Mouse (Mus musculus) neural tube, embryonic 11.5 days (tissue): ENCODE measurements around the gene Map4k4. TPM values are rescaled to one million over a fixed set of nuclear protein-coding genes. Genes with fewer than 3 reads are reported as not detected.

Experiments
- ATAC-seq: fragments of 200-750 bp; cut with Nextera tagmentation; 2 replicates; pipeline ENCODE4 v1.8.0; 2017; ENCODE audit warnings: moderate number of reproducible peaks, mild to moderate bottlenecking, moderate TSS enrichment, moderate library complexity; ENCODE audit not compliant: insufficient read depth, low FRiP score, low TSS enrichment
- DNase-seq: peaks from one replicate; pipeline ENCODE4 v3.0.0-alpha.2; 2015; ENCODE audit warnings: low spot score
- H3K27ac ChIP-seq: fragments of 300-500 bp; sonication (generic); 2 replicates; pipeline ENCODE4 v1.5.1; 2014; ENCODE audit warnings: low read depth, mild to moderate bottlenecking, low read length
- H3K27me3 ChIP-seq: fragments of 300-500 bp; sonication (generic); 2 replicates; pipeline ENCODE4 v1.6.1; 2014; ENCODE audit warnings: mild to moderate bottlenecking, low read length, mixed read lengths; ENCODE audit not compliant: control insufficient read depth, insufficient read depth
- H3K36me3 ChIP-seq: fragments of 300-500 bp; sonication (generic); 2 replicates; pipeline ENCODE4 v1.6.1; 2014; ENCODE audit warnings: mild to moderate bottlenecking, low read length, moderate library complexity, mixed read lengths; ENCODE audit not compliant: control insufficient read depth, insufficient read depth
- H3K4me1 ChIP-seq: fragments of 300-500 bp; sonication (generic); 2 replicates; pipeline ENCODE4 v1.6.1; 2014; ENCODE audit warnings: low read length, mixed read lengths; ENCODE audit not compliant: control insufficient read depth, insufficient read depth
- H3K4me2 ChIP-seq: fragments of 300-500 bp; sonication (generic); 2 replicates; pipeline ENCODE4 v1.6.1; 2014; ENCODE audit warnings: low read depth, mild to moderate bottlenecking, moderate library complexity
- H3K4me3 ChIP-seq: fragments of 300-500 bp; sonication (generic); 2 replicates; pipeline ENCODE4 v1.5.1; 2014; ENCODE audit warnings: low read depth, low read length
- H3K9ac ChIP-seq: fragments of 300-500 bp; sonication (generic); 2 replicates; pipeline ENCODE4 v1.6.1; 2014; ENCODE audit warnings: mild to moderate bottlenecking, low read length
- H3K9me3 ChIP-seq: fragments of 300-500 bp; sonication (generic); 2 replicates; pipeline ENCODE4 v1.6.1; 2016; ENCODE audit warnings: low read length; ENCODE audit not compliant: control insufficient read depth
- WGBS: fragments of 180-500 bp; shearing (Covaris S2); extraction: QIAGEN DNeasy Blood & Tissue Kit; methylation state at CpG from one replicate; pipeline ENCODE4 v1.1.7; 2014; 5-methylcytosine and 5-hydroxymethylcytosine counted together
- polyA plus RNA-seq: library from polyadenylated mRNA; unstranded; fragments of >200 nt; fragmentation: Nextera tagmentation; extraction: Ambion mirVana; gene quantifications from 2 replicates; pipeline ENCODE4 v1.2.1, GENCODE M21; 2014

Gene Map4k4
- polyA plus RNA-seq, 1 experiment from 2014 or later: 39.4 TPM

DNA sequence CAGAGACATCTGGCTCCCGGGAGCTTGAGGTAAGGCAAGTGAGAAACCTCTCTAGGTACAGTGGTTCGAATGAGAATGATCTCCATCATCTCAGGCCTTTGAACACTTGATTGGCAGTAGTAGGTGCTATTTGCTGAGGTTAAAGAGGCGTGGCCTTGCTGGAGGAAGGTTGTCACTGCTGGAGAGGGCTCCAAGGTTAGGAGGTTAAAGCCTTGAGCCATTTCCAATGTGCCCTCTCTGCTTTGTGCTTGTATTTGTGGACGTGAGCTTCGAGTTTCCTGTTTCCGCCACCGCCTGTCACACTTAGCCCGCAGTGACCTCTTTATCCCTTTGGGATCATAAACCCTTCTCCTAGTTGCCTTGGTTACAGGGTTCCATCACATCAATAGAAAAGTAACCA, 151.4 kb downstream of the Map4k4 start:
- Histone ChIP-seq H3K4me2 (no peak overlapping the region), H3K27me3 (no peaks in the 10 kb centered on the region), H3K9ac (no peak overlapping the region), H3K4me3 (no peak overlapping the region), H3K27ac (no peak overlapping the region), H3K36me3 (no peaks in the 10 kb centered on the region), H3K4me1 (no peaks in the 10 kb centered on the region), H3K9me3 (no peaks in the 10 kb centered on the region)
- DNase-seq (no peak), ATAC-seq (no peak)
- WGBS: 62% methylated on average over 8 of the region's 8 CpGs

DNA sequence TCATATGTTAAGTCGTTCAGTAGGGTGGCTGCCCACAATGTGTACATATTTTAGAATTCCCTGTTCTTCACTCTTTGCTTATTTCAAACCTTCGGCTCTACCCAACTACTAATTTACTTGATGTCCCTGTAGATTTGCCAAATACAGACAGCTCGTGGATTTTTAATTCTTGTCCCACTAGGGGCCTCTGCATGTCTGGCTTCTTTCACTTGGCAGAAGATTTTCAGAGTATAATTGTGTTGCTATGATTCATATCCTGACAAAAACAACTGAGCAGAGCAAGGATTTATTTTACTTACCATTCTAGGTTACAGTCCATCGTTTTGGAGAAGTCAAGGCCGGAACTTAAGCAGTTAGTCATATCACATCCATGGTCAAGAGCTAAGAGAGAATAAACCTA, 152.4 kb downstream of the Map4k4 start:
- no peak for DNase-seq

DNA sequence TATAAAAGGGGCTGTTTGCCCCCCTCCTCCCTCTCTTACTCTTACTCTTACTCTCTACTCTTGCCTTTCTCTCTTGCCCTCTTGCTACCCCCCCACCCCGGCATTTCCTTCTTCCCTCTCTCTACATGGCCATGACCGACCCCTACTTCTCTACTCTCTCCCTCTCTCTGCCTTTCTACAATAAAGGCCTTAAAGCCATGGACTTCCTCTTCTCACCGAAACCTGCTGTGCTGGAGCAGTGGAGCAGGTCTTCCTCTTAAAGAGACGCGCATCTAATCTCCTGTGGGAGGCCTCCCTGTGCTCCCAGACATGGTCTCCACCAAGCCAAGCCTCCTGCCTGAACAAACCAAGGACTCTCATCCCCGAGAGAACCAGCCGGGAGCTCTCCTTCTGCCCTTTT, 154.3 kb downstream of the Map4k4 start:
- ATAC-seq (no peak), DNase-seq (no peak)
- H3K36me3 ChIP-seq: no peaks in the 10 kb centered on the region
- H3K27me3 ChIP-seq: no peaks in the 10 kb centered on the region
- WGBS: 88% methylated on average over 7 of the region's 7 CpGs
- H3K9ac ChIP-seq: no peak overlapping the region
- no peaks in the 10 kb centered on the region for H3K9me3 ChIP-seq
- H3K4me3 ChIP-seq: no peak overlapping the region
- H3K27ac ChIP-seq: no peak overlapping the region
- H3K4me2 ChIP-seq: no peak overlapping the region
- H3K4me1 ChIP-seq: no peaks in the 10 kb centered on the region

More for the DNA sequence above, 152.4 kb downstream of the Map4k4 start:
- Histone ChIP-seq H3K9me3 (no peaks in the 10 kb centered on the region), H3K36me3 (no peaks in the 10 kb centered on the region), H3K9ac (no peak overlapping the region), H3K4me3 (no peak overlapping the region), H3K27me3 (no peaks in the 10 kb centered on the region), H3K27ac (no peak overlapping the region), H3K4me2 (no peak overlapping the region), H3K4me1 (no peaks in the 10 kb centered on the region)
- ATAC-seq: no peak
- WGBS: 86% methylated on average over 5 of the region's 5 CpGs

DNA sequence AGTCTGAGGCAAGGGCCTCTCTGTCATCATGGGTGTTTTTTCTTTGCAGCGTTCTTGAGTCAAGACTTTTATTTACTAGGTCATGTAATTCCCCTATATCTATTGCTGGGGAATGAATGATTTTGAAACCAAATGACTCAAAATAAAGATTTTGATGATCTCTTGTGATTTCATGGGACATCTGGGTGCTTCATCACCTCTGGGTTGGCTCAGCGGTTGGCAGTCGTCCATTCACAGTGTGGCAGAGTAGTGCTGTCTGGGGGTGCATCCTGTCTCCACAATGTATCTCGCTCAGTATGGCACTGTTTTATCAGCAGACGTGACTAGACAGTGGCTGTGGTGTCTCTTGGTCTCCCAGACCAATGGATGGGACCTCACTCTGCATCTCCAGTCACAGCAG, 155.2 kb downstream of the Map4k4 start:
- DNase-seq (no peak), ATAC-seq (no peak)
- Histone ChIP-seq H3K9me3 (no peaks in the 10 kb centered on the region), H3K9ac (no peak overlapping the region), H3K4me3 (no peak overlapping the region), H3K36me3 (no peaks in the 10 kb centered on the region), H3K4me1 (no peaks in the 10 kb centered on the region), H3K4me2 (no peak overlapping the region), H3K27ac (no peak overlapping the region), H3K27me3 (no peaks in the 10 kb centered on the region)
- 91% methylated on average over 5 of the region's 5 CpGs for WGBS

DNA sequence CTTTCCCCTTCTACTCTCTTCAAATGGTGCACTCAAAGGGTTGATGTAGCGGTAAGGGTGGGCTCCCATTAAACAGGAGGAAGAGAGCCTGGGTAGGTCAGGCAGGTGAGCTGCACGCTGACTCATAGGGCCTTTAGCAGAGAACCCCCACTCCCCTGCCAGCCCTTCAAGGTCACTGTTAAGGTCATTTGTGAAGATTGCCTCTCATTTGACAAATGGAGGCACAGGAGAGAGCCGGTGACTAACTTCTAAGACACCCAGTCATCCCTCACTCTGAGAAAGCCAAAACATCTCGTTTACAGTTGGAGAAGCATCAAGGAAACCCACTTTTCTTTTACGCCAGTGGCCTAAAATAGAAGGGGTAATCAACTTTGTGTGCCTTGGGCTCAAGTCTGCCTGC, 156.6 kb downstream of the Map4k4 start:
- no peak overlapping the region for H3K4me2 ChIP-seq
- no peaks in the 10 kb centered on the region for H3K4me1 ChIP-seq
- H3K4me3 ChIP-seq: no peak overlapping the region
- no peaks in the 10 kb centered on the region for H3K27me3 ChIP-seq
- H3K9ac ChIP-seq: no peak overlapping the region
- H3K27ac ChIP-seq: no peak overlapping the region
- no peaks in the 10 kb centered on the region for H3K9me3 ChIP-seq
- WGBS: 73% methylated on average over 5 of the region's 5 CpGs
- H3K36me3 ChIP-seq: no peaks in the 10 kb centered on the region
- DNase-seq: no peak
- ATAC-seq: no peak

DNA sequence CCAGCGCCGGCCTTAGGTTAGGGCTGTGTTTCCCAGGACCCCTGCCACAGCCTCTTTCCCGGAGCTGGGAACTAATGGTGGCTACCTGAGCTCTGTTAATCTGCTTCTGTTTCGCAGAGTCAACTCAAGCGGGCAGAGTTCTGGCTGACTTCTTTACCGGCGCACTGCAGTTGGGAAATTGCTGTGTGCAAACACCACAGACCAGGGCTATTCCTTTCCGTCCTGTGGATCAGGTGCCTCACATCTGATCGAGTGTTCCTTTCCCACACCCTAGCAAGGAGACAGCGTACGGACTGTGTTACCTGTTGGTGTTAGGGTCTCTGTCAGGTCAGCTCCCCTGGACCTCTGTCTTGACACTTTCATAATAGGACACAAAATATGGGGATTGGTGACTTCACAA, 157.3 kb downstream of the Map4k4 start:
- WGBS: 70% methylated on average over 11 of the region's 11 CpGs
- DNase-seq (no peak), ATAC-seq (no peak)
- Histone ChIP-seq H3K4me2 (no peak overlapping the region), H3K36me3 (no peaks in the 10 kb centered on the region), H3K4me3 (no peak overlapping the region), H3K4me1 (no peaks in the 10 kb centered on the region), H3K27me3 (no peaks in the 10 kb centered on the region), H3K9me3 (no peaks in the 10 kb centered on the region), H3K9ac (no peak overlapping the region), H3K27ac (no peak overlapping the region)

DNA sequence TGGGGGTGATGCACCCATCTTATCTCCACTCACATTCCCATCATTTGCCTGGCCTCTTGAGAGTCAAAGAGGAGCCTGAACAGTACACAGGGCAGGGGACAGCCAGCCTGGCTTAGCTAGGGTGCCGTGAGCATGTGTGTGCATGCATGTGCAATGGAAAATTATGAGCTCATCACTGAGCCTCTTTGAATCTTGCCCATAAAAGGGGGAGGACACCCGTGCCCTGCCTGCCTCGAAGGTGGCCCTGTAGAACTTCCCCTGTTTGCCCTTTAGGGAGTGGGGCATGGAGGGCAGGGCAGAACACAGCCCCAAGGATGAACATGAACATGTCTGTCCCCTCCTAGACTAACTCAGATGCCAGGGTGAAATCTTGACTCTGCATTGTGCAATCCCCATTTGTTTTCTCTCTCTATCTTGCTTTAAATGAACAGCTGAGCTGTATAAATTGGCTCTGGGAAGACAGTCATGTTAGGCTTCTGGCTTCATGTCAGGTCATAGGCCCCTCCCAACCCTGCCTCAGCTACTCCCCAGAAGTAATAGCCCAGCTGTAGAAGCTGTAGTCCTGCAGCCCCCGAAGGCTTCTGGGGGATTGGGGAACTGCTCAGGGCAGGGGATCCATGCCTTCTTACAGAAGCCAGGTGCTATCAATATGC, 158.5 kb downstream of the Map4k4 start:
- Histone ChIP-seq H3K4me2 (no peak overlapping the region), H3K4me1 (0 out of 2 replicates have a peak, but pooled peaks cover 2% of the 10 kb centered on the region), H3K9me3 (no peaks in the 10 kb centered on the region), H3K27ac (no peak overlapping the region), H3K27me3 (no peaks in the 10 kb centered on the region), H3K36me3 (no peaks in the 10 kb centered on the region), H3K9ac (no peak overlapping the region), H3K4me3 (no peak overlapping the region)
- no peak for ATAC-seq
- WGBS: 89% methylated on average over 4 of the region's 4 CpGs
- no peak for DNase-seq

DNA sequence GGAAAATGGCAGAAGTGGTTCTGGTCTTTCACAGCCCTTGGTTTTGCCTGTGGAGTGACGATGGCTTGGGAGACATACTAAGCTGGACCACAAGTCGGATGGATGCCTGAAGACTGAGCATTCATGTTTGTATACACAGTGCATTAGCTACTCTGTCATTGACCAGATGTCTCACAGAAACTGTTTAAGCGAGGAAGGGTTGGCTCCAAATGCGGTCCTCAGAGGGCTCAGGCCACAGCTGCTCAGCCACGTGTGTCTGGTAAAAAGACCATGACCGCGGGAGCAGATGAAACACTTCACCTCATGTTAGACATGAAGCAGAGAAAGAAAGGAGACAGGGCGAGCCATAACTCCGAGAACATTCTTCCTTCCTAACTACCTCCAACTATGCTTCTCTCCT, 160.6 kb downstream of the Map4k4 start:
- H3K27ac ChIP-seq: no peak overlapping the region
- no peaks in the 10 kb centered on the region for H3K27me3 ChIP-seq
- no peaks in the 10 kb centered on the region for H3K9me3 ChIP-seq
- H3K4me1 ChIP-seq: 0 out of 2 replicates have a peak, but pooled peaks cover 2% of the 10 kb centered on the region
- no peak overlapping the region for H3K4me2 ChIP-seq
- no peak for DNase-seq
- 81% methylated on average over 9 of the region's 9 CpGs for WGBS
- ATAC-seq: no peak
- no peaks in the 10 kb centered on the region for H3K36me3 ChIP-seq
- no peak overlapping the region for H3K4me3 ChIP-seq
- no peak overlapping the region for H3K9ac ChIP-seq

DNA sequence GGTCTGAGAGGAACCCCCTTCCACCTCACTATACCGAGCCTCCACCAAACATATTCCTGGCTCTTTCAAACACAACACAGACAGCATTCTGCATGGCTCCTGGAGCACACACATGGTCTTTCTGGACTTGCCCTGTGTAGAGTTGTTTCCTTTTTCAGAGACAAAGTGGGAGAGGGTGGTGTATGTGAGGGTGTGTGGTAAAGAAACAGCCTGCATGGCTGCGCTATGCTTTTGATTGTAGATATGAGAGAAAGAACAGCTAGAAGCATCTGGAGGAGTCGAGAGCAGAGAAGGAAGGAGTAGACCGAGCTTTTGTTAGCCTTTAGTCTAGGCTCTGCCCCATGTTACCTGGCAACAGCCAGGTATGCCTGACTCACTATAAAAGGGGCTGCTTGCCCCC, 162.7 kb downstream of the Map4k4 start:
- DNase-seq (no peak), ATAC-seq (no peak)
- Histone ChIP-seq H3K36me3 (no peaks in the 10 kb centered on the region), H3K4me3 (no peak overlapping the region), H3K27me3 (no peaks in the 10 kb centered on the region), H3K4me2 (no peak overlapping the region), H3K4me1 (0 out of 2 replicates have a peak, but pooled peaks cover 2% of the 10 kb centered on the region), H3K27ac (no peak overlapping the region), H3K9me3 (no peaks in the 10 kb centered on the region), H3K9ac (no peak overlapping the region)
- 84% methylated on average over 4 of the region's 4 CpGs for WGBS
